Mouse (Mus musculus): ENCODE data around the gene Coasy.

Coasy gene

GRCm38 (mm10) chr11:101082208-101083082 is at the start of gene Coasy:
Gene Coasy (plus strand): TSS chr11:101082565.
- Histone ChIP-seq H3K4me1 (replicated peaks; ENCODE audit: low read depth, low read length) (peaks cover 75% of the 10 kb centered on the region), H3K27me3 (ENCODE audit: insufficient read depth, low read length) (peaks cover 47% of the 10 kb centered on the region), H3K4me3 (replicated peaks; ENCODE audit: low read length) (peak within 1 kb of the TSS; percentile 94), H3K9me3 (ENCODE audit: low read length) (no peaks in the 10 kb centered on the region), H3K36me3 (ENCODE audit: insufficient read depth, low read length) (peaks cover 27% of the 10 kb centered on the region)
- TF ChIP-seq CTCF (conservative IDR thresholded peaks at IDR 0.05; ENCODE audit: low read length) = no peak
- TF ChIP-seq NANOG (IDR thresholded peaks at IDR 0.05; ENCODE audit: borderline replicate concordance, low read length) = no peak
- TF ChIP-seq POU5F1 (IDR thresholded peaks at IDR 0.05; ENCODE audit: borderline replicate concordance, low read length) = no peak

- Histone ChIP-seq H3K27me3 (ENCODE audit: insufficient read depth, low read length) (no peaks in the 10 kb centered on the region), H3K9me3 (ENCODE audit: low read length) (no peaks in the 10 kb centered on the region), H3K36me3 (ENCODE audit: insufficient read depth, low read length) (peaks cover 53% of the 10 kb centered on the region), H3K4me1 (replicated peaks; ENCODE audit: low read depth, low read length) (no peaks in the 10 kb centered on the region), H3K4me3 (replicated peaks; ENCODE audit: low read length) (no peak overlapping the region)
- TF ChIP-seq CTCF (conservative IDR thresholded peaks at IDR 0.05; ENCODE audit: low read length) (no peak), NANOG (IDR thresholded peaks at IDR 0.05; ENCODE audit: borderline replicate concordance, low read length) (no peak), POU5F1 (IDR thresholded peaks at IDR 0.05; ENCODE audit: borderline replicate concordance, low read length) (no peak)
Measured at GRCm38 (mm10) chr11:101033856-101034500, 48.4 kb upstream of the Coasy start.

GRCm38 (mm10) chr11:101034614-101035327 is 47.6 kb upstream of the Coasy start:
- Histone ChIP-seq H3K36me3 (ENCODE audit: insufficient read depth, low read length) (peaks cover 51% of the 10 kb centered on the region), H3K27me3 (ENCODE audit: insufficient read depth, low read length) (no peaks in the 10 kb centered on the region), H3K9me3 (ENCODE audit: low read length) (no peaks in the 10 kb centered on the region), H3K4me3 (replicated peaks; ENCODE audit: low read length) (no peak overlapping the region), H3K4me1 (replicated peaks; ENCODE audit: low read depth, low read length) (no peaks in the 10 kb centered on the region)
- no peak for TF ChIP-seq CTCF (conservative IDR thresholded peaks at IDR 0.05; ENCODE audit: low read length)
- no peak for TF ChIP-seq NANOG (IDR thresholded peaks at IDR 0.05; ENCODE audit: borderline replicate concordance, low read length)
- TF ChIP-seq POU5F1 (IDR thresholded peaks at IDR 0.05; ENCODE audit: borderline replicate concordance, low read length) = no peak

GRCm38 (mm10) chr11:101035328-101035695 is 47.1 kb upstream of the Coasy start:
- no peak overlapping the region for H3K4me3 ChIP-seq (replicated peaks; ENCODE audit: low read length)
- H3K4me1 ChIP-seq (replicated peaks; ENCODE audit: low read depth, low read length) = no peaks in the 10 kb centered on the region
- TF ChIP-seq NANOG (IDR thresholded peaks at IDR 0.05; ENCODE audit: borderline replicate concordance, low read length) = no peak
- no peak for TF ChIP-seq CTCF (conservative IDR thresholded peaks at IDR 0.05; ENCODE audit: low read length)
- no peak for TF ChIP-seq POU5F1 (IDR thresholded peaks at IDR 0.05; ENCODE audit: borderline replicate concordance, low read length)
- H3K27me3 ChIP-seq (ENCODE audit: insufficient read depth, low read length) = no peaks in the 10 kb centered on the region
- no peaks in the 10 kb centered on the region for H3K9me3 ChIP-seq (ENCODE audit: low read length)
- peaks cover 51% of the 10 kb centered on the region for H3K36me3 ChIP-seq (ENCODE audit: insufficient read depth, low read length)

- no peak for TF ChIP-seq CTCF (conservative IDR thresholded peaks at IDR 0.05; ENCODE audit: low read length)
- TF ChIP-seq POU5F1 (IDR thresholded peaks at IDR 0.05; ENCODE audit: borderline replicate concordance, low read length) = no peak
- no peak for TF ChIP-seq NANOG (IDR thresholded peaks at IDR 0.05; ENCODE audit: borderline replicate concordance, low read length)
- Histone ChIP-seq H3K27me3 (ENCODE audit: insufficient read depth, low read length) (no peaks in the 10 kb centered on the region), H3K4me1 (replicated peaks; ENCODE audit: low read depth, low read length) (no peaks in the 10 kb centered on the region), H3K4me3 (replicated peaks; ENCODE audit: low read length) (no peak overlapping the region), H3K9me3 (ENCODE audit: low read length) (no peaks in the 10 kb centered on the region), H3K36me3 (ENCODE audit: insufficient read depth, low read length) (peaks cover 56% of the 10 kb centered on the region)
Measured at GRCm38 (mm10) chr11:101037795-101038194, 44.6 kb upstream of the Coasy start.

GRCm38 (mm10) chr11:101045826-101046225 is 36.5 kb upstream of the Coasy start:
- Histone ChIP-seq H3K27me3 (ENCODE audit: insufficient read depth, low read length) (no peaks in the 10 kb centered on the region), H3K4me3 (replicated peaks; ENCODE audit: low read length) (no peak overlapping the region), H3K4me1 (replicated peaks; ENCODE audit: low read depth, low read length) (peaks cover 13% of the 10 kb centered on the region), H3K9me3 (ENCODE audit: low read length) (no peaks in the 10 kb centered on the region), H3K36me3 (ENCODE audit: insufficient read depth, low read length) (peaks cover 61% of the 10 kb centered on the region)
- no peak for TF ChIP-seq POU5F1 (IDR thresholded peaks at IDR 0.05; ENCODE audit: borderline replicate concordance, low read length)
- TF ChIP-seq CTCF (conservative IDR thresholded peaks at IDR 0.05; ENCODE audit: low read length) = no peak
- no peak for TF ChIP-seq NANOG (IDR thresholded peaks at IDR 0.05; ENCODE audit: borderline replicate concordance, low read length)

- H3K36me3 ChIP-seq (ENCODE audit: insufficient read depth, low read length) = peaks cover 63% of the 10 kb centered on the region
- H3K4me3 ChIP-seq (replicated peaks; ENCODE audit: low read length) = no peak overlapping the region
- H3K4me1 ChIP-seq (replicated peaks; ENCODE audit: low read depth, low read length) = peaks cover 13% of the 10 kb centered on the region
- H3K27me3 ChIP-seq (ENCODE audit: insufficient read depth, low read length) = no peaks in the 10 kb centered on the region
- TF ChIP-seq POU5F1 (IDR thresholded peaks at IDR 0.05; ENCODE audit: borderline replicate concordance, low read length) (no peak), CTCF (conservative IDR thresholded peaks at IDR 0.05; ENCODE audit: low read length) (no peak), NANOG (IDR thresholded peaks at IDR 0.05; ENCODE audit: borderline replicate concordance, low read length) (no peak)
- no peaks in the 10 kb centered on the region for H3K9me3 ChIP-seq (ENCODE audit: low read length)
Measured at GRCm38 (mm10) chr11:101046440-101046839, 35.9 kb upstream of the Coasy start.

- Histone ChIP-seq H3K36me3 (ENCODE audit: insufficient read depth, low read length) (peaks cover 56% of the 10 kb centered on the region), H3K4me3 (replicated peaks; ENCODE audit: low read length) (no peak overlapping the region), H3K27me3 (ENCODE audit: insufficient read depth, low read length) (no peaks in the 10 kb centered on the region), H3K9me3 (ENCODE audit: low read length) (no peaks in the 10 kb centered on the region), H3K4me1 (replicated peaks; ENCODE audit: low read depth, low read length) (peaks cover 13% of the 10 kb centered on the region)
- TF ChIP-seq POU5F1 (IDR thresholded peaks at IDR 0.05; ENCODE audit: borderline replicate concordance, low read length) (no peak), NANOG (IDR thresholded peaks at IDR 0.05; ENCODE audit: borderline replicate concordance, low read length) (no peak), CTCF (conservative IDR thresholded peaks at IDR 0.05; ENCODE audit: low read length) (no peak)
Measured at GRCm38 (mm10) chr11:101047502-101047901, 34.9 kb upstream of the Coasy start.
